Mouse (Mus musculus): ENCODE measurements at regions not wholly inside any gene's neighbourhood (a gene's known extent, or its start where the extent isn't known, plus 50 kb on each side); places are given as distances from the start of the nearest gene placed in this dataset.

DNA sequence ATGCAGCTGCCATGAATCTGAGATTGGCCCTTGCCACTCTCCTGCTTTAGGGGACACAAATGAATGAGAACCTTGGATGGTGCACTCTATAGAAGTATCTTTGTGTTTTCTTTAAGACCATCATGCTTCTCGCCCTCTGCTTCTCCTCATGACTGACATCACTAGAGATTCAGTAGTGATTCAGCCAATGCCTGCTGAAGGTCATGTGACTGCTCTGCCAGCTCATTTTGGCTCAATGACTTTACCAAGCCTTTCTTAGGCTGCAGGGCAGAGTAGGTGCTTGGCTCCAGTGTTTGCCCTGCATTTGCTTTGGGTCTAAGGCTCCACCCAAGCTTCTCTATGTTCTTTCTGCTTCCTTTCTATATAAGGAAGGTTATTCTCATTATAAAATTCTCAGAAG lies 190.1 kb upstream of the Tnp1 start:
- no peaks in the 10 kb centered on the region for H3K27me3 ChIP-seq (ENCODE audit: insufficient read depth, low read length)
- DNase-seq (no peak), ATAC-seq (ENCODE audit: insufficient read depth) (no peak)
- H3K4me2 ChIP-seq = no peak overlapping the region
- H3K4me1 ChIP-seq (ENCODE audit: insufficient read depth) = no peaks in the 10 kb centered on the region
- H3K9me3 ChIP-seq (ENCODE audit: low read depth, low read length) = no peaks in the 10 kb centered on the region
- H3K4me3 ChIP-seq (ENCODE audit: low read depth, low read length) = no peak overlapping the region
- H3K9ac ChIP-seq = no peak overlapping the region
- H3K36me3 ChIP-seq (ENCODE audit: insufficient read depth) = no peaks in the 10 kb centered on the region
- no peak overlapping the region for H3K27ac ChIP-seq (ENCODE audit: low read depth)
- TF ChIP-seq CTCF (IDR thresholded peaks at IDR 0.05; ENCODE audit: low read depth) = no peak
- WGBS = 80% methylated on average over 1 of the region's 1 CpGs

DNA sequence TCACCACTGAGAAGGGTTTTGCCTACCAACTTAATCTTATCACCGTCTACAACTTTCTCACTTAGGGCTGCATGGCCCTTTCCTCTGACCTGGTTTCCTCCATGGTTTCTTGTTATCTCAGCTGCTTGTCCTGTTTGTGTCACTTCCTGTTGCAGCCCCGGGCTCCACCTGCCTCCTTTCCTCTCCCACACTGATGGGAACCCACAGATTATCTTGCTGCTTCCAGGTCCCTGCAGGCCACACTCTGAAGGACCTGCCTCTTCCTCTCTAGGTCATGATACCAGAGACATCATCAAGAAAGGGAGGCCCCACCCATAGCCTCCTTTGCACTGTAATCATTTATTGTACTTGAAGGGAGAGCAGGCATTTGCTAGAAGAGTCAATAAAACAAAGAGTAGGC lies 184.4 kb upstream of the Tnp1 start:
- no peak overlapping the region for H3K9ac ChIP-seq
- H3K27me3 ChIP-seq (ENCODE audit: insufficient read depth, low read length) = no peaks in the 10 kb centered on the region
- WGBS = 38% methylated on average over 2 of the region's 2 CpGs
- no peak overlapping the region for H3K4me3 ChIP-seq (ENCODE audit: low read depth, low read length)
- no peaks in the 10 kb centered on the region for H3K9me3 ChIP-seq (ENCODE audit: low read depth, low read length)
- TF ChIP-seq CTCF (IDR thresholded peaks at IDR 0.05; ENCODE audit: low read depth) = no peak
- DNase-seq = no peak
- no peaks in the 10 kb centered on the region for H3K4me1 ChIP-seq (ENCODE audit: insufficient read depth)
- no peak; the same call in 1 of the 2 replicates for ATAC-seq (ENCODE audit: insufficient read depth)
- no peaks in the 10 kb centered on the region for H3K36me3 ChIP-seq (ENCODE audit: insufficient read depth)
- no peak overlapping the region for H3K27ac ChIP-seq (ENCODE audit: low read depth)
- H3K4me2 ChIP-seq = no peak overlapping the region

DNA sequence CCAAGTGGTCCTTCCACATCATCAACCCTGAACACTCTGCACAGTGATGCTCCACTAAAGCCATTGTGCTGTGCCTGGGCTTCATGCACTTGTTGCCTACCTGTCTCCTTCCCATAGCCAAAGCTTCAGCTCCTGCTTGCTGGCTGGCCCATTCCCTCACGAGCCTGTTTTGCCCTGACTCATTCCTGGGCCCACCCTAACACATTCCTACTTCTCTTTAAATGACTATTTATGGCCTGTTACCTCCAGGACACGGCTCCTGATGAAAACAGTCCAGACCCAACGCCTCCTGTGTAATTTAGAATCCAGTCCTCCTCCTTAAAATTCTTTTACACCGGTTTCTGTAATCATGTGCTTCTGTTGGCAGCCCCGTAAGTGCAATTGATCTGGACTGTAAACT lies 175.1 kb upstream of the Tnp1 start:
- ATAC-seq (ENCODE audit: insufficient read depth) = no peak
- no peaks in the 10 kb centered on the region for H3K27me3 ChIP-seq (ENCODE audit: insufficient read depth, low read length)
- no peak for DNase-seq
- WGBS = 59% methylated on average over 5 of the region's 5 CpGs
- H3K9me3 ChIP-seq (ENCODE audit: low read depth, low read length) = no peaks in the 10 kb centered on the region
- no peak overlapping the region for H3K9ac ChIP-seq
- TF ChIP-seq CTCF (IDR thresholded peaks at IDR 0.05; ENCODE audit: low read depth) = no peak
- H3K4me1 ChIP-seq (ENCODE audit: insufficient read depth) = no peaks in the 10 kb centered on the region
- H3K36me3 ChIP-seq (ENCODE audit: insufficient read depth) = no peaks in the 10 kb centered on the region
- H3K4me3 ChIP-seq (ENCODE audit: low read depth, low read length) = no peak overlapping the region
- no peak overlapping the region for H3K27ac ChIP-seq (ENCODE audit: low read depth)
- no peak overlapping the region for H3K4me2 ChIP-seq

DNA sequence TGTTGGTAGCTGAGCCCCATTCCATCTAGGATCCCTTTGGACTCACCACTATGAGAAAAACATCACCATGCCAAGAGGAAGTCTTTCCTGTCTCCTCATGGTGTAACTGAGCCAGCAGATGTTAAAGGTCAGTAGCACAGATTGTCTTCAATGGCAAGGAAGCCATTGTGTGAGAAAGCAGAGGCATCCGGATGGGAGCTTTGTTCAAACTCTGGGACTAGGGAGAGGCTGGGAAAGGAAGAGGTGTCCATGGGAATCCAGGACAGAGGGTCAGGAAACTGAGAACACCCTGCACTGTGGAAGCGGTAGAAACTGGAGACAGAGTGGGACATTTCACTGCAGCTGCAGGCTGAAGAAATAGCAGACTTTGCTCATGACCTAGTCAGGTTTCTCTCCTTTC lies 173.1 kb upstream of the Tnp1 start:
- TF ChIP-seq CTCF (IDR thresholded peaks at IDR 0.05; ENCODE audit: low read depth) = no peak
- Histone ChIP-seq H3K4me3 (ENCODE audit: low read depth, low read length) (no peak overlapping the region), H3K4me2 (no peak overlapping the region), H3K27me3 (ENCODE audit: insufficient read depth, low read length) (no peaks in the 10 kb centered on the region), H3K27ac (ENCODE audit: low read depth) (no peak overlapping the region), H3K9ac (no peak overlapping the region), H3K36me3 (ENCODE audit: insufficient read depth) (no peaks in the 10 kb centered on the region), H3K9me3 (ENCODE audit: low read depth, low read length) (no peaks in the 10 kb centered on the region), H3K4me1 (ENCODE audit: insufficient read depth) (no peaks in the 10 kb centered on the region)
- DNase-seq = peak; percentile 42
- WGBS = 55% methylated on average over 2 of the region's 2 CpGs
- ATAC-seq (ENCODE audit: insufficient read depth) = no peak; the same call in 1 of the 2 replicates

DNA sequence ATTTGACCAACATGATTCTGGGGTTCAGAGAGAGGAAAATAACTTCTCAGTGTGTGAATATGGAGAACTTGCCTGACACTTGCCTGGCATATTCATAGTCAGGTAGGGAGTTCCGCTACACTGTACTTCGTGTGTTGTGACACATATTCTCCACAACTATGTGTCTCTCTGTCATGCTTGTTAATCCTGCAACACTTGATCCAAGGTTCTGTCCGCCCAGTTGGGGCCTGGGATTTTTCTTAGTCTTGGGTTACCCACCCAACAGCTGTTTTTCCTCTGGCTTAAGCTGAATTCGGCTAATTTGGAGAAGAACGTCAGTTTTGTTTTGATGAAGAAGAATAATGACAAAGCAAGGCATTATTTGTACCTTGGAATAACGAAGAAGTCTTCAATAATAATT lies 168.8 kb upstream of the Tnp1 start:
- Histone ChIP-seq H3K4me2 (no peak overlapping the region), H3K27me3 (ENCODE audit: insufficient read depth, low read length) (no peaks in the 10 kb centered on the region), H3K27ac (ENCODE audit: low read depth) (no peak overlapping the region), H3K36me3 (ENCODE audit: insufficient read depth) (no peaks in the 10 kb centered on the region), H3K4me3 (ENCODE audit: low read depth, low read length) (no peak overlapping the region), H3K9me3 (ENCODE audit: low read depth, low read length) (no peaks in the 10 kb centered on the region), H3K9ac (no peak overlapping the region), H3K4me1 (ENCODE audit: insufficient read depth) (no peaks in the 10 kb centered on the region)
- no peak for DNase-seq
- no peak for ATAC-seq (ENCODE audit: insufficient read depth)
- TF ChIP-seq CTCF (IDR thresholded peaks at IDR 0.05; ENCODE audit: low read depth) = no peak
- WGBS = 56% methylated on average over 6 of the region's 6 CpGs

DNA sequence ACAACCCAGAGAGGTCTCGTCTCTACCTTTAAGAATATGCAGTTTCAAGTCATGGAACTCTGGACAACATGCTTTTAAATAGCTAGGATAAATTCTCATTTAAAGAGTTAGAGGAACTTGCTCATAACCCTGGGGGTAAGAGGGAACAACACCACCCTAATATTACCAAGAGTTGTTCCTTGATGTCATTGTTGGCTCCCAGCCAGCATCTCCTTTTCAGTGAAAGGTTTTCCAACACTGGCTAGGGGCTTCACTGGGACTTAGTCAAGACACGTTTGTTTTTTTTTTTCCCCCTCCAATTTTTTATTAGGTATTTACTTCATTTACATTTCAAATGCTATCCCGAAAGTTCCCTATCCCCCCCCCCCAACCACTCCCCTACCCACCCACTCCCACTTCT lies 163.1 kb upstream of the Tnp1 start:
- Histone ChIP-seq H3K9me3 (ENCODE audit: low read depth, low read length) (no peaks in the 10 kb centered on the region), H3K27ac (ENCODE audit: low read depth) (no peak overlapping the region), H3K27me3 (ENCODE audit: insufficient read depth, low read length) (no peaks in the 10 kb centered on the region), H3K4me1 (ENCODE audit: insufficient read depth) (no peaks in the 10 kb centered on the region), H3K4me2 (no peak overlapping the region), H3K4me3 (ENCODE audit: low read depth, low read length) (no peak overlapping the region), H3K36me3 (ENCODE audit: insufficient read depth) (no peaks in the 10 kb centered on the region), H3K9ac (no peak overlapping the region)
- 70% methylated on average over 3 of the region's 3 CpGs for WGBS
- no peak for TF ChIP-seq CTCF (IDR thresholded peaks at IDR 0.05; ENCODE audit: low read depth)
- ATAC-seq (ENCODE audit: insufficient read depth) (no peak), DNase-seq (peak; percentile 36)

DNA sequence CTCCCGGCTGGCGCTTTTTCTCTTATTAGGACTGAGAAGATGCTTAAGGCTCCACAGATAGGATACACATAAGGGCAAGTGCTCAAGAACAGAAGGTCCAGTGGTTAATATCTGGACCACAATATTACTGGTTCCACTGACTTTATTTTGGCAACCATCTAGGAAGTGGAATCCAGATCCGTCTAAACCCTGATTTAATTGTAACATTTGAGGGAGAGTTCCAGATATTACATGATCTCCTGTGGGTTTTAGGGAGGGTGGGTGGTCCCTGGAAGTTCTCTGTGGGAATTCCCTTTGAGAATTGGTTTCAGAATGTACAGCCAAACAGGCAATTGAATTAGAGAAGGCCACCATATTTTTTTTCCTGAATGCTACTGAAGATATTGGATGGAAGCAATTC lies 161.4 kb upstream of the Tnp1 start:
- no peak overlapping the region for H3K4me3 ChIP-seq (ENCODE audit: low read depth, low read length)
- no peaks in the 10 kb centered on the region for H3K27me3 ChIP-seq (ENCODE audit: insufficient read depth, low read length)
- H3K27ac ChIP-seq (ENCODE audit: low read depth) = no peak overlapping the region
- H3K4me2 ChIP-seq = no peak overlapping the region
- H3K4me1 ChIP-seq (ENCODE audit: insufficient read depth) = no peaks in the 10 kb centered on the region
- no peak overlapping the region for H3K9ac ChIP-seq
- DNase-seq (no peak), ATAC-seq (ENCODE audit: insufficient read depth) (no peak)
- no peaks in the 10 kb centered on the region for H3K9me3 ChIP-seq (ENCODE audit: low read depth, low read length)
- TF ChIP-seq CTCF (IDR thresholded peaks at IDR 0.05; ENCODE audit: low read depth) = no peak
- H3K36me3 ChIP-seq (ENCODE audit: insufficient read depth) = no peaks in the 10 kb centered on the region
- WGBS = 92% methylated on average over 3 of the region's 3 CpGs

DNA sequence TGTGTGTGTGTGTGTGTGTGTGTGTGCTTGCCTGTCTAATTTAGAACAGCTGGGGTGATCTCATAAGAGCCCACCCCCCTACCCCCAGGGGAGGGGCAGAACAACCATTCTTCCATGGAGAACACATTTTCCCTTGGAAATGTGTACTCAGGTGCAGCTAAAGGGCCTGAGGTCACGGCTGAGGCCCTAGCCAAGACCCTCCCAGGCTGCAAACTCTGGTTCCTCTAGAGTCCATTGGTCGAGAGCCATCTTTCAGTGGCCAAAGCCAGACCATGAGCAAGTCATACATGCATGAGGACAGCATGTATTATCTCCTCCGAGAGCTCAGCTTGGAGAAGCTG lies 154.9 kb upstream of the Tnp1 start:
- 51% methylated on average over 3 of the region's 3 CpGs for WGBS
- no peak for ATAC-seq (ENCODE audit: insufficient read depth)

More for the DNA sequence above, 154.9 kb upstream of the Tnp1 start:
- Histone ChIP-seq H3K27me3 (ENCODE audit: insufficient read depth, low read length) (no peaks in the 10 kb centered on the region), H3K27ac (ENCODE audit: low read depth) (no peak overlapping the region), H3K4me3 (ENCODE audit: low read depth, low read length) (no peak overlapping the region), H3K36me3 (ENCODE audit: insufficient read depth) (no peaks in the 10 kb centered on the region), H3K4me1 (ENCODE audit: insufficient read depth) (0 out of 2 replicates have a peak, but pooled peaks cover 6% of the 10 kb centered on the region), H3K9me3 (ENCODE audit: low read depth, low read length) (peaks cover 5% of the 10 kb centered on the region; the same call in 1 of the 2 replicates), H3K4me2 (no peak overlapping the region), H3K9ac (no peak overlapping the region)
- TF ChIP-seq CTCF (IDR thresholded peaks at IDR 0.05; ENCODE audit: low read depth) = no peak
- no peak for DNase-seq

Data from lung, embryonic 14.5 days (tissue).